Mouse (Mus musculus) limb, embryonic 15.5 days (tissue): ENCODE measurements around the gene Sema3g. TPM values are rescaled to one million over a fixed set of nuclear protein-coding genes. Genes with fewer than 3 reads are reported as not detected.
A peak's percentile ranks its signal among the peaks of the same experiment; 100 is the strongest.

ENCODE experiments used
- ATAC-seq: fragments of 200-750 bp; cut with Nextera tagmentation; 2 replicates; pipeline ENCODE4 v1.8.0; 2017; ENCODE audit warnings: low read depth, moderate TSS enrichment; ENCODE audit not compliant: insufficient number of reproducible peaks, low FRiP score, low TSS enrichment
- H3K27ac ChIP-seq: fragments of 300-500 bp; sonication (generic); 2 replicates; pipeline ENCODE4 v1.5.1; 2015; ENCODE audit warnings: moderate library complexity, mild to moderate bottlenecking, inconsistent platforms
- H3K27me3 ChIP-seq: fragments of 300-500 bp; sonication (generic); 2 replicates; pipeline ENCODE4 v1.6.1; 2015; ENCODE audit warnings: inconsistent platforms
- H3K36me3 ChIP-seq: fragments of 300-500 bp; sonication (generic); 2 replicates; pipeline ENCODE4 v1.6.1; 2015; ENCODE audit warnings: inconsistent platforms
- H3K4me1 ChIP-seq: fragments of 300-500 bp; sonication (generic); 2 replicates; pipeline ENCODE4 v1.6.1; 2015; ENCODE audit warnings: inconsistent platforms
- H3K4me2 ChIP-seq: fragments of 300-500 bp; sonication (generic); 2 replicates; pipeline ENCODE4 v1.6.1; 2015; ENCODE audit warnings: mild to moderate bottlenecking, inconsistent platforms
- H3K4me3 ChIP-seq: fragments of 300-500 bp; sonication (generic); 2 replicates; pipeline ENCODE4 v1.5.1; 2015; ENCODE audit warnings: mild to moderate bottlenecking, inconsistent platforms
- H3K9ac ChIP-seq: fragments of 300-500 bp; sonication (generic); 2 replicates; pipeline ENCODE4 v1.6.1; 2015; ENCODE audit warnings: inconsistent platforms
- H3K9me3 ChIP-seq: fragments of 300-500 bp; sonication (generic); 2 replicates; pipeline ENCODE4 v1.6.1; 2016; ENCODE audit warnings: inconsistent platforms
- WGBS: fragments of 180-500 bp; shearing (Covaris S2); methylation state at CpG from one replicate; pipeline ENCODE4 v1.1.7; 2015; 5-methylcytosine and 5-hydroxymethylcytosine counted together
- polyA plus RNA-seq: library from polyadenylated mRNA; unstranded; fragments of >200 nt; fragmentation: Nextera tagmentation; extraction: Ambion mirVana; gene quantifications from 2 replicates; pipeline ENCODE4 v1.2.1, GENCODE M21; 2015

Sema3g gene
- polyA plus RNA-seq, 1 experiment from 2014 or later = 1.5 TPM

DNA sequence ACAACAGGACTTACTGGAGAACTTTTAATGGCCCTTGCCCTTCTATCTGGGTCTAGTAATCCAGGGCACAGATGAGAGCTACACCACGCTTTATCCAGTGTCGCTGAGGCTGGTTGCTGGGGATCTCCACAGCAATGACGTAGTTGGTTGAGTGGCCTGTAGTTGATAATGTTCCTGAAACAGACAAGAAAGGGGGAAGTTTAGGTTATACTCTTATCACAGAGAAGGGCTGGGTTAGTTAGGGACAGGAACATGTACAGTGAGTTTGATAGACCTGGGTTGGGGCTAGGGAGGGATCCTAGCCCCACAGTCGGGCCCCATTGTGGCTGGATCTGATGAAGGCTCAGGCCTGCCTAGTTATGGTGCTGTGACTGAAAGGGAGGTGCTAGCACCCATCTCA lies 42.7 kb downstream of the Sema3g start:
- H3K4me2 ChIP-seq = no peak overlapping the region
- no peaks in the 10 kb centered on the region for H3K9me3 ChIP-seq
- H3K4me3 ChIP-seq = no peak overlapping the region
- H3K36me3 ChIP-seq = peaks cover 77% of the 10 kb centered on the region
- H3K9ac ChIP-seq = no peak overlapping the region
- no peak for ATAC-seq
- WGBS = 94% methylated on average over 4 of the region's 4 CpGs
- no peaks in the 10 kb centered on the region for H3K4me1 ChIP-seq
- H3K27ac ChIP-seq = no peak overlapping the region
- H3K27me3 ChIP-seq = no peaks in the 10 kb centered on the region

GRCm38 (mm10) chr14:31260932-31261331 lies 43.3 kb downstream of the Sema3g start:
- WGBS = 93% methylated on average over 9 of the region's 9 CpGs
- H3K27ac ChIP-seq = no peak overlapping the region
- H3K4me3 ChIP-seq = no peak overlapping the region
- H3K9me3 ChIP-seq = no peaks in the 10 kb centered on the region
- no peak overlapping the region for H3K4me2 ChIP-seq
- no peaks in the 10 kb centered on the region for H3K27me3 ChIP-seq
- H3K9ac ChIP-seq = no peak overlapping the region
- H3K4me1 ChIP-seq = no peaks in the 10 kb centered on the region
- ATAC-seq = no peak
- peaks cover 72% of the 10 kb centered on the region for H3K36me3 ChIP-seq

DNA sequence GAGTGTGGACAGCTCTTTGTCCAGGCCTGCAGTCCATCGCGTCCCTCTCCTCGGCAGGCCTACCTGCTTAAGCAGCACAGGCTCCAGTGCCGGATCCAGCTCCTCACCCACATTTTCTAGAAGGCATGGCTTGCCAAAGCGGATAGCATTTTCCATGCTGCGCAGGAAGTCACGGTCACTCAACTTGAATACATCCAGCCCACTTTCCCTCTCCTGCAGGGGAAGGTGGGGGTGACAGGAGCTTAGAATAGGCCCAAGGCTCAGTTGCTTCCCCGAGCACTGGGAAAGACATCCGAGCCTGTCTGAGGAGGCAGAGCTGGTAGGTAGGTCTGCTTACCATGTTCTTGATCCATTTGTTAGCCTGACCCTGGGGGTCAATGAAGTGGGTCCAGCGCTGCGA lies 50.0 kb downstream of the Sema3g start:
- H3K27me3 ChIP-seq = no peaks in the 10 kb centered on the region
- no peak overlapping the region for H3K4me3 ChIP-seq
- H3K27ac ChIP-seq = no peak overlapping the region
- 84% methylated on average over 11 of the region's 11 CpGs for WGBS
- no peak overlapping the region for H3K9ac ChIP-seq
- H3K4me1 ChIP-seq = peaks cover 19% of the 10 kb centered on the region
- 0 out of 2 replicates have a peak, but pooled peaks cover 5% of the 10 kb centered on the region for H3K36me3 ChIP-seq
- H3K9me3 ChIP-seq = no peaks in the 10 kb centered on the region
- no peak overlapping the region for H3K4me2 ChIP-seq
- ATAC-seq = no peak

DNA sequence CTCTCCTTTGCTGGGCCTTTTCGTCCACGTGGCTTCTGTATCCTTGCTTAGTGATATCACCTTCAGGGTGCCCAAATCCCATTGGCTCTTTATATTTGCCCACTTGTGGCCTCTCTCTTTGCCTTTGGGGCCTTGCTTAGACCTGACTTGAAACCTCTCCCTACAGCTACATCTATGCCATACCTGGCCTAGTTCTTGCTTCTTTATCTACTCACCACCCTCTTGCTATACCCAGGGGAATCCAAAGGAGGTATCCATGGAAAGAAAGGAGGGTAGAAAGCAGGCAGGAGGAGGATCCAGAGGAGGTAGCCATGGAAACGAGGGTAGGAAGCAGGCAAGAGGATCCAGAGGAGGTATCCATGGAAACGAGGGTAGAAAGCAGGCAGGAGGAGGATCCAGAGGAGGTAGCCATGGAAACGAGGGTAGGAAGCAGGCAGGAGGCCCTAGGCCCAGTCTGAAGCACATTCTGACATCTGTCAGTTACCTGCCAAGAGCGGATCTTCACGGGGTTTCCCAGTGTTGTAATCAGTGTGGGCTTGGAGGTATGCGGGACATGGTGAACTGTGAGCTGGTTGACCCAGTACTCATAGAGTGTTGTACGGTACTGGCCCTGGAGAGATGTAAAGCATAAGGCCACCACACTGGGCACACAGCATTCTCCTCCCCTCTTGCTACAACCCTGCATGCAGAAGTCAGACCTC lies 50.8 kb downstream of the Sema3g start:
- Histone ChIP-seq H3K27ac (no peak overlapping the region), H3K9me3 (no peaks in the 10 kb centered on the region), H3K4me3 (peak overlapping the region; percentile 38; the same call in 1 of the 2 replicates), H3K9ac (peak overlapping the region; percentile 40; the same call in 1 of the 2 replicates), H3K36me3 (no peaks in the 10 kb centered on the region), H3K27me3 (no peaks in the 10 kb centered on the region), H3K4me2 (peak overlapping the region; percentile 63), H3K4me1 (peaks cover 19% of the 10 kb centered on the region)
- no peak for ATAC-seq
- WGBS = 72% methylated on average over 9 of the region's 9 CpGs

DNA sequence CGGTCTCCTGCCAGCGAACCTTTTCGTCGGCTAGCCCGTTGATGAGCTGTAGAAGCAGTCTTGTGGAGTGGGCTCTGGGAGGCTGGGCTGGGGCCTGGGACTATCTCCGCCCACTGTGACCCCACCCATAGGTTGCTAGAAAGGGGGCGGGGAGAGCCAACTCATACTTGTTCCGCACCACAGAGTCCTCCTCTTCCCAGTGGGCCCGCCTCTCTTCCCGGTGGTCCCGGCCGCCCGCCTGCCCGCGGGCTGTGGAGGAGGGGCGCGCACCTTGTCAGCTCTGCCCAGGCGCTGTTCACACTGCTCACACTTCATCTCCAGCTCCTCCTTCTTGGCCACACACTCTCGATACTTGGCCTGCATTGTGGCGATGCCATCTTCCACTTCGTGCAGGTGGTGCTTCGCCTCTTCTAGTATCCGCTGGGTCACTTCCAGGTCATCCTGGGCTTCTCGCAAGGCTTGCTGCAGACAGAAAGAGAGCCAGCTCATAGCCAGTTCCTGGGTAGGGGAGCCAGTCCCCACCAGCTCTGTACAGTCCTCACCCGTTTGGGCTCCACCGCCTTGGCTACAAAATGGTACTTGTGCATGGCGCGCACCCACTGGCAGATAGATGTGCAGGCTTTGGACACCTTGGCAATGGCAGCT lies 51.9 kb downstream of the Sema3g start:
- 16% methylated on average over 27 of the region's 28 CpGs for WGBS
- no peaks in the 10 kb centered on the region for H3K27me3 ChIP-seq
- peak overlapping the region; percentile 40; the same call in 1 of the 2 replicates for H3K9ac ChIP-seq
- ATAC-seq = peak; percentile 81
- H3K4me1 ChIP-seq = peaks cover 19% of the 10 kb centered on the region
- peak overlapping the region; percentile 38 for H3K4me3 ChIP-seq
- peak overlapping the region; percentile 63 for H3K4me2 ChIP-seq
- H3K9me3 ChIP-seq = no peaks in the 10 kb centered on the region
- H3K27ac ChIP-seq = peak overlapping the region; percentile 76
- H3K36me3 ChIP-seq = no peaks in the 10 kb centered on the region

GRCm38 (mm10) chr14:31271121-31271520 lies 53.5 kb downstream of the Sema3g start:
- no peaks in the 10 kb centered on the region for H3K36me3 ChIP-seq

DNA sequence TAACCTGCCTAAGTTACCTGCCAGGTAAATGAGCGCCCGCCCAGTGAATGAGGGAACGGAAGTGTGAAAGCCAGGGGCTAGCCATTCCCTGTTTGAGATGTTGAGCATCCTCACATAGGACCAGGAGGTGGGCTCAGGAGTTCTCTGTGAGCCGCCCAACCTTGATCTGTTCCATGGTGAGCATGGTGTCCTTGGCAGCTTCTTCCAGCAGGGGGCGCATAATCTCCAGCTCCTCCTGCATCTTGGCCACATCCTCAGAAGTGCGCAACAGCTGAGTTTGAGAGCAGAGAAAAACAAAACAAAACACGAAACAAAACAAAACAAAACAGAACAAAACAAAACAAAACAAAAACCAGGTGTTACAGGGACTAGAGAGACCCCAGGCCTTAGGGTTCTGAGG lies 54.5 kb downstream of the Sema3g start:
- Histone ChIP-seq H3K27ac (no peak overlapping the region), H3K36me3 (no peaks in the 10 kb centered on the region), H3K9ac (no peak overlapping the region), H3K9me3 (no peaks in the 10 kb centered on the region), H3K4me3 (no peak overlapping the region), H3K4me2 (no peak overlapping the region), H3K4me1 (peaks cover 19% of the 10 kb centered on the region), H3K27me3 (no peaks in the 10 kb centered on the region)
- no peak for ATAC-seq
- 21% methylated on average over 7 of the region's 7 CpGs for WGBS

More at GRCm38 (mm10) chr14:31271121-31271520, 53.5 kb downstream of the Sema3g start:
- no peaks in the 10 kb centered on the region for H3K27me3 ChIP-seq
- peaks cover 19% of the 10 kb centered on the region for H3K4me1 ChIP-seq
- no peak for ATAC-seq
- 91% methylated on average over 6 of the region's 6 CpGs for WGBS
- no peak overlapping the region for H3K4me3 ChIP-seq
- H3K9ac ChIP-seq = no peak overlapping the region
- no peak overlapping the region for H3K27ac ChIP-seq
- no peaks in the 10 kb centered on the region for H3K9me3 ChIP-seq
- no peak overlapping the region for H3K4me2 ChIP-seq

Other genes with a start within 250 kb of the Sema3g start
- gene Glt8d1, start 216.5 kb upstream of the Sema3g start, polyA plus RNA-seq = 62.8 and 67.4 TPM in 2 replicates
- 417 and 446 TPM in 2 replicates for gene Spcs1, start 216.2 kb upstream of the Sema3g start, polyA plus RNA-seq
- 106 and 117 TPM in 2 replicates for gene Pbrm1, start 198.7 kb upstream of the Sema3g start, polyA plus RNA-seq
- gene Gnl3, start 198.7 kb upstream of the Sema3g start, polyA plus RNA-seq = 105 and 113 TPM in 2 replicates
- 58.9 and 64.1 TPM in 2 replicates for gene Smim4, start 88.9 kb upstream of the Sema3g start, polyA plus RNA-seq
- gene Nt5dc2, start 86.8 kb upstream of the Sema3g start, polyA plus RNA-seq = 336 and 349 TPM in 2 replicates
- 42.5 and 44.4 TPM in 2 replicates for gene Stab1, start 49.2 kb upstream of the Sema3g start, polyA plus RNA-seq
- 276 and 549 TPM in 2 replicates for gene Tnnc1, start 9.5 kb upstream of the Sema3g start, polyA plus RNA-seq
- gene Nisch, start 914 bp upstream of the Sema3g start, polyA plus RNA-seq = 336 and 363 TPM in 2 replicates
- 9.5 and 12.5 TPM in 2 replicates for gene Phf7, start 33.5 kb downstream of the Sema3g start, polyA plus RNA-seq
- gene Bap1, start 33.6 kb downstream of the Sema3g start, polyA plus RNA-seq = 74.5 and 75.4 TPM in 2 replicates
- 6.0 and 6.1 TPM in 2 replicates for gene Dnah1, start 106.0 kb downstream of the Sema3g start, polyA plus RNA-seq
- 42.7 and 43.9 TPM in 2 replicates for gene Capn7, start 118.8 kb downstream of the Sema3g start, polyA plus RNA-seq
- 33.8 and 34.4 TPM in 2 replicates for gene Sh3bp5, start 218.2 kb downstream of the Sema3g start, polyA plus RNA-seq